Mouse (Mus musculus): ENCODE measurements around the gene Zfp936. TPM values are rescaled to one million over a fixed set of nuclear protein-coding genes. Genes with fewer than 3 reads are reported as not detected.
"Not testable (repeated sequence)": the region's sequence is repeated elsewhere in the genome, so short reads cannot be mapped to it uniquely, and the experiment has no call there.

The Zfp936 gene
- polyA plus RNA-seq (2015; fragmentation: Nextera tagmentation; extraction: Ambion mirVana) = not detected in 2 replicates

- not testable (repeated sequence) for H3K27me3 ChIP-seq (ENCODE audit: insufficient read depth, low read length); DNase-seq; ATAC-seq; H3K4me3 ChIP-seq (ENCODE audit: low read depth, low read length); H3K4me1 ChIP-seq (ENCODE audit: insufficient read depth); H3K9ac ChIP-seq (replicated peaks); H3K36me3 ChIP-seq (replicated peaks; ENCODE audit: insufficient read depth, low read length); H3K9me3 ChIP-seq (ENCODE audit: low read length); H3K4me2 ChIP-seq (ENCODE audit: low read depth, low read length); H3K27ac ChIP-seq (ENCODE audit: low read depth)
- 77% methylated on average over 10 of the region's 10 CpGs for WGBS (ENCODE audit: insufficient replicate concordance)
Measured at GRCm38 (mm10) chr7:43113929-43114328, at the start of gene Zfp936. Zfp936 (plus strand) TSS chr7:43114229.

GRCm38 (mm10) chr7:43077831-43078230 lies 36.2 kb upstream of the Zfp936 start:
- H3K9me3 ChIP-seq (ENCODE audit: low read length) = no peaks in the 10 kb centered on the region
- no peak for TF ChIP-seq EP300 (IDR thresholded peaks at IDR 0.05; ENCODE audit: low read depth)
- TF ChIP-seq CTCF (IDR thresholded peaks at IDR 0.05; ENCODE audit: low read depth) = no peak
- WGBS (ENCODE audit: insufficient replicate concordance) = 81% methylated on average over 8 of the region's 8 CpGs

GRCm38 (mm10) chr7:43128691-43129090 lies 14.7 kb downstream of the Zfp936 start:
- not testable (repeated sequence) for H3K9ac ChIP-seq (replicated peaks); DNase-seq; H3K9me3 ChIP-seq (ENCODE audit: low read length); H3K4me2 ChIP-seq (ENCODE audit: low read depth, low read length); H3K4me1 ChIP-seq (ENCODE audit: insufficient read depth); H3K36me3 ChIP-seq (replicated peaks; ENCODE audit: insufficient read depth, low read length); ATAC-seq; H3K27me3 ChIP-seq (ENCODE audit: insufficient read depth, low read length); H3K27ac ChIP-seq (ENCODE audit: low read depth); H3K4me3 ChIP-seq (ENCODE audit: low read depth, low read length)
- 86% methylated on average over 12 of the region's 15 CpGs for WGBS (ENCODE audit: insufficient replicate concordance)

More at GRCm38 (mm10) chr7:43077831-43078230, 36.2 kb upstream of the Zfp936 start:
- Histone ChIP-seq H3K9ac (replicated peaks) (no peak overlapping the region), H3K4me3 (ENCODE audit: low read depth, low read length) (no peak overlapping the region), H3K27ac (ENCODE audit: low read depth) (no peak overlapping the region), H3K36me3 (replicated peaks; ENCODE audit: insufficient read depth, low read length) (no peaks in the 10 kb centered on the region), H3K4me2 (ENCODE audit: low read depth, low read length) (no peak overlapping the region), H3K27me3 (ENCODE audit: insufficient read depth, low read length) (no peaks in the 10 kb centered on the region), H3K4me1 (ENCODE audit: insufficient read depth) (no peaks in the 10 kb centered on the region)
- ATAC-seq = no peak
- no peak for DNase-seq

- H3K36me3 ChIP-seq (replicated peaks; ENCODE audit: insufficient read depth, low read length); H3K4me2 ChIP-seq (ENCODE audit: low read depth, low read length); H3K27me3 ChIP-seq (ENCODE audit: insufficient read depth, low read length); H3K9ac ChIP-seq (replicated peaks); H3K4me3 ChIP-seq (ENCODE audit: low read depth, low read length); ATAC-seq; H3K4me1 ChIP-seq (ENCODE audit: insufficient read depth); H3K27ac ChIP-seq (ENCODE audit: low read depth); DNase-seq: not testable (repeated sequence)
- peaks cover 33% of the 10 kb centered on the region for H3K9me3 ChIP-seq (ENCODE audit: low read length)
- 66% methylated on average over 4 of the region's 4 CpGs for WGBS (ENCODE audit: insufficient replicate concordance)
Measured at GRCm38 (mm10) chr7:43164121-43164520, 50.1 kb downstream of the Zfp936 start.

GRCm38 (mm10) chr7:43167101-43167500 lies 53.1 kb downstream of the Zfp936 start:
- 74% methylated on average over 4 of the region's 4 CpGs for WGBS (ENCODE audit: insufficient replicate concordance)
- DNase-seq; H3K27ac ChIP-seq (ENCODE audit: low read depth); ATAC-seq; H3K4me3 ChIP-seq (ENCODE audit: low read depth, low read length); H3K4me2 ChIP-seq (ENCODE audit: low read depth, low read length); H3K9ac ChIP-seq (replicated peaks); H3K36me3 ChIP-seq (replicated peaks; ENCODE audit: insufficient read depth, low read length); H3K4me1 ChIP-seq (ENCODE audit: insufficient read depth); H3K27me3 ChIP-seq (ENCODE audit: insufficient read depth, low read length): not testable (repeated sequence)
- peaks cover 25% of the 10 kb centered on the region for H3K9me3 ChIP-seq (ENCODE audit: low read length)

GRCm38 (mm10) chr7:43167811-43168210 lies 53.8 kb downstream of the Zfp936 start:
- not testable (repeated sequence) for H3K27ac ChIP-seq (ENCODE audit: low read depth); H3K36me3 ChIP-seq (replicated peaks; ENCODE audit: insufficient read depth, low read length); DNase-seq; H3K4me1 ChIP-seq (ENCODE audit: insufficient read depth); H3K4me3 ChIP-seq (ENCODE audit: low read depth, low read length); H3K9ac ChIP-seq (replicated peaks); H3K4me2 ChIP-seq (ENCODE audit: low read depth, low read length); ATAC-seq; H3K27me3 ChIP-seq (ENCODE audit: insufficient read depth, low read length)
- 74% methylated on average over 1 of the region's 1 CpGs for WGBS (ENCODE audit: insufficient replicate concordance)
- peaks cover 22% of the 10 kb centered on the region for H3K9me3 ChIP-seq (ENCODE audit: low read length)

GRCm38 (mm10) chr7:43168212-43168611 lies 54.2 kb downstream of the Zfp936 start:
- not testable (repeated sequence) for H3K4me3 ChIP-seq (ENCODE audit: low read depth, low read length); DNase-seq; H3K36me3 ChIP-seq (replicated peaks; ENCODE audit: insufficient read depth, low read length); H3K9ac ChIP-seq (replicated peaks); H3K27ac ChIP-seq (ENCODE audit: low read depth); H3K27me3 ChIP-seq (ENCODE audit: insufficient read depth, low read length); ATAC-seq; H3K4me2 ChIP-seq (ENCODE audit: low read depth, low read length); H3K4me1 ChIP-seq (ENCODE audit: insufficient read depth)
- WGBS (ENCODE audit: insufficient replicate concordance) = 30% methylated on average over 1 of the region's 1 CpGs
- H3K9me3 ChIP-seq (ENCODE audit: low read length) = peaks cover 18% of the 10 kb centered on the region
